Mouse (Mus musculus) megakaryocyte, adult 5-6 weeks (primary cell): ENCODE measurements around the gene Hsf3. TPM values are rescaled to one million over a fixed set of nuclear protein-coding genes. Genes with fewer than 3 reads are reported as not detected.
"Not testable (repeated sequence)": the region's sequence is repeated elsewhere in the genome, so short reads cannot be mapped to it uniquely, and the experiment has no call there.

Experiments used
- ATAC-seq: 2 replicates; pipeline ENCODE4 v1.8.0; 2016; ENCODE audit warnings: mild to moderate bottlenecking, inconsistent platforms; ENCODE audit not compliant: poor library complexity, severe bottlenecking
- total RNA-seq, 2 experiments: library from RNA; stranded (forward) in 1 of 2; stranded (reverse) in 1 of 2; fragments of 153-499, 151-499 nt in 1 of 2; fragments of 221-1000, 200-1000 nt in 1 of 2; gene quantifications; 2 replicates each; pipeline versions ENCODE4 v1.2.3 to v1.2.4; 2015 to 2017

The Hsf3 gene
- total RNA-seq (2015), result not detected in 2 replicates
- not detected in 2 replicates for total RNA-seq (2017)

GRCm38 (mm10) chrX:96456201-96456963 lies at the start of gene Hsf3:
Gene Hsf3, minus strand, starts transcription at chrX:96456294.
- ATAC-seq, result no peak

- ATAC-seq, result no peak
These were observed 45.5 kb upstream of the Hsf3 start for GRCm38 (mm10) chrX:96501580-96501979.

GRCm38 (mm10) chrX:96455149-96455548 lies 945 bp downstream of the Hsf3 start, which contains the start of gene Heph:
Gene Heph, plus strand, starts transcription at chrX:96455359.
- no peak for ATAC-seq

- ATAC-seq, result no peak
These were observed 36.7 kb downstream of the Hsf3 start for GRCm38 (mm10) chrX:96419383-96419782.

- ATAC-seq, result no peak
These were observed 38.4 kb downstream of the Hsf3 start for GRCm38 (mm10) chrX:96417733-96418132.

- no peak for ATAC-seq
These were observed 39.1 kb downstream of the Hsf3 start for GRCm38 (mm10) chrX:96416970-96417369.

- not testable (repeated sequence) for ATAC-seq
These were observed 40.7 kb downstream of the Hsf3 start for GRCm38 (mm10) chrX:96415351-96415750.

GRCm38 (mm10) chrX:96339108-96339507 lies 117.0 kb downstream of the Hsf3 start:
- ATAC-seq, result peak; percentile 33; the same call in 1 of the 2 replicates

GRCm38 (mm10) chrX:96329764-96330163 lies 126.3 kb downstream of the Hsf3 start:
- 0 out of 2 replicates have a peak, but pooled peaks have one; percentile 57 for ATAC-seq

- no peak for ATAC-seq
These were observed 162.8 kb downstream of the Hsf3 start, which contains the start of gene Vsig4 for GRCm38 (mm10) chrX:96293338-96293737. Gene Vsig4, minus strand, starts transcription at chrX:96293438.

GRCm38 (mm10) chrX:96256509-96256908 lies 199.6 kb downstream of the Hsf3 start:
- peak; percentile 63; the same call in 1 of the 2 replicates for ATAC-seq

Other genes starting within 250 kb of the Hsf3 start
- gene Vsig4, start 162.9 kb downstream of the Hsf3 start, total RNA-seq (2015), result 0.25 TPM in 1 of 2 replicates, not detected in the other
- not detected in 2 replicates for gene Vsig4, start 162.9 kb downstream of the Hsf3 start, total RNA-seq (2017)
- gene Heph, start 935 bp downstream of the Hsf3 start, total RNA-seq (2015), result 0.05 and 0.20 TPM in 2 replicates
- 0.07 and 0.61 TPM in 2 replicates for gene Heph, start 935 bp downstream of the Hsf3 start, total RNA-seq (2017)